Mouse (Mus musculus): ENCODE measurements around the gene Dennd4a.

DNA sequence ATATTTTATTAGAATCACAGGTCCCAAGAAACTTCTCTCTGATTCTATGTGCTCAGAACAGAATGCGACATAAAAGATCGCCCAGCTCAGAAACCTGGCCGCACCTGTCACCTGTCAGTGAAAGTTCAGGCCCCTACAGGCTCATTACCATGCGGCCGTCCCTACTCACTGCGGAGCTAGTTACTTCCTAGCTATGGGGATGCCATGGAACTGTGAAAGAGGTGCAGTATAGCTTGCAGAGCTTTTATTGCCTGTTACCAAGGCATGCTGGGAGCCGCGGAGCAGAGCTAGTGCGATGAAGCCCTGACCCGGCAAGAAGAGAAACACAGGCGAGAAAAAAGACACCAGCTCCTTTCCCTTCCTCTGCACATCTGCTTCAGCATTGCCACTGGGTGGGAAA, 132.9 kb downstream of the Dennd4a start:
- TF ChIP-seq CTCF (IDR thresholded peaks at IDR 0.05; ENCODE audit: extremely low read depth, insufficient read length, insufficient replicate concordance, low read depth, low read length) (no peak), POLR2A (IDR thresholded peaks at IDR 0.05; ENCODE audit: low read depth, low read length) (no peak)
